ENCODE assay signal across 16 mouse cellular contexts in the genomic region with DNA sequence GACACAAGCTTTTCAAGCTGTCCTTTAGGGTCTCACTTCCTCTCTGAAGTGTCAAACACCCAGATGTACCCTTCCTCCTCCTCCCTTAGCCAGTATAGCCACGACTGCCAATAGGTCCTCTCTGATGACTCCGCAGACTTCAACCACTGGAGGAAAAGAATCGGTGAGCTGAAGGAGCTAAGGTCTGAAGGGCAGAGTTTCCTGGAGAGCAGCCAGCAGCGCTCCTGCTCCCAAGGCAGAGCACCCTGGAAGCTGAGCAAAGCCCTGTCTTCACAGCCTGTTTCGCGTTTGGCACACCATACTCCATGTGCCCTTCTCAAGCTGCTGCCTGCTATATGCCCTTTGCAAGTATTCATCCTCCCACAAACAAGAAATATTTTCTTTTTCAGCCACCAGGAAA.
DNase-seq lines count a peak whose midpoint lies in the region; ATAC-seq lines count a peak whose summit lies in the region.
"Had no signal": no experiment of that assay in that cellular context is flagged by ENCODE, and none has a peak within 500 bp of the region (broad histone marks: within the 10 kb centered on the region; RNA-seq: fewer than 3 reads in every experiment).

No protein-coding gene starts in this region.

- no peak overlapping the region for H3K9ac ChIP-seq in liver, embryonic 12.5 days
- H3K9ac ChIP-seq: forebrain, postnatal 0 days; heart, embryonic 13.5 days; hindbrain, embryonic 13.5 days; intestine, embryonic 15.5 days; midbrain, embryonic 13.5 days had no signal

- peak; percentile 49 to 53 for DNase-seq in heart, adult 18-20 months
- no peak for DNase-seq in heart, adult 8-10 months (ENCODE audit: low spot score)
- peak; percentile 41 for DNase-seq in adrenal gland, postnatal 25 days
- DNase-seq in kidney, adult 8-10 months, result peak; percentile 65 to 76
- DNase-seq in large intestine, adult 2 months (ENCODE audit: low read depth, low spot score), result peak; percentile 37
- DNase-seq in spleen, postnatal 4 days (ENCODE audit: low spot score in 2 of 2), result no peak
- DNase-seq: cerebellum, adult 11-12 months; cerebellum, postnatal 36 days; forebrain, postnatal 0 days; thymus, postnatal 36 days had no signal

- H3K4me3 ChIP-seq in liver, embryonic 12.5 days, result no peak overlapping the region
- H3K4me3 ChIP-seq: heart, embryonic 13.5 days; hindbrain, embryonic 13.5 days; intestine, embryonic 15.5 days; midbrain, embryonic 13.5 days had no signal

- no peak for ATAC-seq in liver, embryonic 12.5 days
- no peak for ATAC-seq in megakaryocyte, adult 5-6 weeks (ENCODE audit: poor library complexity, severe bottlenecking)
- ATAC-seq: forebrain, postnatal 0 days; intestine, embryonic 15.5 days; midbrain, embryonic 13.5 days had no signal

- no peaks in the 10 kb centered on the region for H3K4me1 ChIP-seq in liver, embryonic 12.5 days
- H3K4me1 ChIP-seq: hindbrain, embryonic 13.5 days; intestine, embryonic 15.5 days; midbrain, embryonic 13.5 days had no signal

- H3K36me3 ChIP-seq in liver, embryonic 12.5 days, result no peaks in the 10 kb centered on the region
- H3K36me3 ChIP-seq: heart, embryonic 13.5 days; hindbrain, embryonic 13.5 days; intestine, embryonic 15.5 days; midbrain, embryonic 13.5 days had no signal

- H3K9me3 ChIP-seq in liver, embryonic 12.5 days (replicated peaks), result no peaks in the 10 kb centered on the region
- H3K9me3 ChIP-seq: heart, embryonic 13.5 days; hindbrain, embryonic 13.5 days; intestine, embryonic 15.5 days; midbrain, embryonic 13.5 days had no signal

- H3K4me2 ChIP-seq in liver, embryonic 12.5 days, result no peak overlapping the region
- H3K4me2 ChIP-seq: heart, embryonic 13.5 days; hindbrain, embryonic 13.5 days; intestine, embryonic 15.5 days; midbrain, embryonic 13.5 days had no signal

- H3K27me3 ChIP-seq in liver, embryonic 12.5 days (replicated peaks), result no peaks in the 10 kb centered on the region
- H3K27me3 ChIP-seq: heart, embryonic 13.5 days; hindbrain, embryonic 13.5 days; intestine, embryonic 15.5 days; midbrain, embryonic 13.5 days had no signal

- WGBS in large intestine, adult 2 months, result 32% methylated on average over 6 of the region's 6 CpGs
- 52% methylated on average over 6 of the region's 6 CpGs for WGBS in liver, embryonic 12.5 days (ENCODE audit: insufficient replicate concordance)

- H3K27ac ChIP-seq in liver, embryonic 12.5 days, result no peak overlapping the region
- H3K27ac ChIP-seq: heart, embryonic 13.5 days; hindbrain, embryonic 13.5 days; intestine, embryonic 15.5 days; midbrain, embryonic 13.5 days had no signal

Comparison
In these comparisons a context has a peak if more than half of its experiments do, and no peak if none do; other contexts are left out.
1. DNase-seq: peak in heart, adult 18-20 months (2 of 2), adrenal gland, postnatal 25 days (single experiment), kidney, adult 8-10 months (2 of 2) and large intestine, adult 2 months (single experiment); none in heart, adult 8-10 months (single experiment) and spleen, postnatal 4 days (0 of 2).